Comparison of ENCODE assay signal across 23 mouse cellular contexts in genomic region chr10:18664794-18665193, GRCm38 (mm10).
DNase-seq lines count a peak whose midpoint lies in the region; ATAC-seq and TF ChIP-seq lines count a peak whose summit lies in the region.
"Had no signal": no experiment of that assay in that cellular context is flagged by ENCODE, and none has a peak within 500 bp of the region (broad histone marks: within the 10 kb centered on the region; RNA-seq: fewer than 3 reads in every experiment).

No protein-coding gene starts in this region.

- WGBS in intestine, embryonic 14.5 days: 88% methylated on average over 11 of the region's 11 CpGs
- WGBS in intestine, postnatal 0 days: 92% methylated on average over 11 of the region's 11 CpGs
- WGBS in liver, embryonic 11.5 days: 89% methylated on average over 11 of the region's 11 CpGs

- H3K9ac ChIP-seq in intestine, embryonic 14.5 days (ENCODE audit: low read length): no peak overlapping the region
- no peak overlapping the region for H3K9ac ChIP-seq in intestine, postnatal 0 days (ENCODE audit: low read depth, low read length)
- H3K9ac ChIP-seq in liver, embryonic 11.5 days (ENCODE audit: low read depth, low read length): no peak overlapping the region
- H3K9ac ChIP-seq: embryonic facial prominence, embryonic 15.5 days; heart, embryonic 13.5 days; hindbrain, embryonic 12.5 days had no signal

- no peaks in the 10 kb centered on the region for H3K27me3 ChIP-seq in intestine, embryonic 14.5 days (replicated peaks; ENCODE audit: control insufficient read depth, insufficient read depth, low read length)
- no peaks in the 10 kb centered on the region for H3K27me3 ChIP-seq in intestine, postnatal 0 days (replicated peaks; ENCODE audit: control insufficient read depth, insufficient read depth, low read length)
- no peaks in the 10 kb centered on the region for H3K27me3 ChIP-seq in liver, embryonic 11.5 days (replicated peaks; ENCODE audit: control insufficient read depth, insufficient read depth, low read length)
- H3K27me3 ChIP-seq: embryonic facial prominence, embryonic 15.5 days; heart, embryonic 13.5 days; hindbrain, embryonic 12.5 days had no signal

- TF ChIP-seq CTCF in intestine, postnatal 0 days (IDR thresholded peaks at IDR 0.05; ENCODE audit: low read depth): no peak

- no peak overlapping the region for H3K27ac ChIP-seq in intestine, embryonic 14.5 days (ENCODE audit: low read depth)
- no peak overlapping the region for H3K27ac ChIP-seq in intestine, postnatal 0 days (ENCODE audit: low read depth, low read length)
- H3K27ac ChIP-seq in liver, embryonic 11.5 days (ENCODE audit: low read depth, low read length): no peak overlapping the region
- H3K27ac ChIP-seq: embryonic facial prominence, embryonic 15.5 days; forebrain, embryonic 10.5 days; gastrocnemius, adult 2 months; heart, embryonic 13.5 days; hindbrain, embryonic 12.5 days had no signal

- H3K9me3 ChIP-seq in intestine, embryonic 14.5 days (ENCODE audit: control insufficient read depth, low read length): peaks cover 2% of the 10 kb centered on the region; the same call in 1 of the 2 replicates
- no peaks in the 10 kb centered on the region for H3K9me3 ChIP-seq in intestine, postnatal 0 days (ENCODE audit: control insufficient read depth)
- H3K9me3 ChIP-seq in liver, embryonic 11.5 days (ENCODE audit: control insufficient read depth, low read length): 0 out of 2 replicates have a peak, but pooled peaks cover 2% of the 10 kb centered on the region
- H3K9me3 ChIP-seq: embryonic facial prominence, embryonic 15.5 days; G1E had no signal

- no peak overlapping the region for H3K4me3 ChIP-seq in intestine, embryonic 14.5 days (ENCODE audit: low read depth, low read length)
- H3K4me3 ChIP-seq in intestine, postnatal 0 days (ENCODE audit: low read depth, low read length): no peak overlapping the region
- H3K4me3 ChIP-seq in liver, embryonic 11.5 days (ENCODE audit: low read depth, low read length): no peak overlapping the region
- H3K4me3 ChIP-seq: embryonic facial prominence, embryonic 15.5 days; erythroblast, embryonic 14.5 days; forebrain, embryonic 10.5 days; gastrocnemius, adult 2 months; heart, embryonic 13.5 days; hindbrain, embryonic 12.5 days had no signal

- no peak for ATAC-seq in intestine, embryonic 14.5 days (replicated peaks; ENCODE audit: low FRiP score, low TSS enrichment, low read depth)
- ATAC-seq in intestine, postnatal 0 days: no peak
- ATAC-seq in liver, embryonic 11.5 days (replicated peaks; ENCODE audit: low FRiP score): no peak
- ATAC-seq: forebrain, embryonic 14.5 days had no signal

- no peaks in the 10 kb centered on the region for H3K36me3 ChIP-seq in intestine, embryonic 14.5 days (ENCODE audit: control insufficient read depth, insufficient read depth, low read length)
- no peaks in the 10 kb centered on the region for H3K36me3 ChIP-seq in intestine, postnatal 0 days (ENCODE audit: control insufficient read depth, insufficient read depth)
- H3K36me3 ChIP-seq in liver, embryonic 11.5 days (ENCODE audit: control insufficient read depth, insufficient read depth, low read length): no peaks in the 10 kb centered on the region
- H3K36me3 ChIP-seq: embryonic facial prominence, embryonic 15.5 days; forebrain, embryonic 10.5 days; G1E had no signal

- no peaks in the 10 kb centered on the region for H3K4me1 ChIP-seq in intestine, embryonic 14.5 days (replicated peaks; ENCODE audit: control insufficient read depth, insufficient read depth, low read length)
- no peaks in the 10 kb centered on the region for H3K4me1 ChIP-seq in intestine, postnatal 0 days (replicated peaks; ENCODE audit: control insufficient read depth, insufficient read depth, low read length)
- no peaks in the 10 kb centered on the region for H3K4me1 ChIP-seq in liver, embryonic 11.5 days (replicated peaks; ENCODE audit: control insufficient read depth, insufficient read depth, low read length)
- H3K4me1 ChIP-seq: embryonic facial prominence, embryonic 15.5 days; forebrain, embryonic 10.5 days; heart, embryonic 13.5 days; hindbrain, embryonic 12.5 days had no signal

- peak; percentile 28 for DNase-seq in intestine, embryonic 14.5 days (ENCODE audit: low spot score)
- peak; percentile 68 to 78 for DNase-seq in thymus, adult 18-20 months
- DNase-seq in thymus, postnatal 10 days (ENCODE audit: low spot score in 2 of 2): peak; percentile 67 to 77
- DNase-seq in thymus, postnatal 4 days: peak; percentile 73
- no peak for DNase-seq in liver, embryonic 11.5 days (ENCODE audit: low spot score)
- no peak for DNase-seq in spleen, postnatal 4 days (ENCODE audit: low spot score in 2 of 2)
- DNase-seq: adrenal gland, adult 8-10 months; adrenal gland, postnatal 36 days; cerebellum, adult 2 months; cerebellum, postnatal 10 days; embryo, embryonic 11 days; gastrocnemius, adult 2 months; gastrocnemius, postnatal 25 days; heart, postnatal 10 days; heart, postnatal 4 days had no signal

- no peak overlapping the region for H3K4me2 ChIP-seq in intestine, embryonic 14.5 days (ENCODE audit: low read length)
- no peak overlapping the region for H3K4me2 ChIP-seq in intestine, postnatal 0 days (replicated peaks; ENCODE audit: low read depth)
- no peak overlapping the region for H3K4me2 ChIP-seq in liver, embryonic 11.5 days
- H3K4me2 ChIP-seq: embryonic facial prominence, embryonic 15.5 days; heart, embryonic 13.5 days; hindbrain, embryonic 12.5 days had no signal

Comparison
In these comparisons a context has a peak if more than half of its experiments do, and no peak if none do; other contexts are left out.
1. DNase-seq: peak in intestine, embryonic 14.5 days (single experiment), thymus, adult 18-20 months (2 of 2), thymus, postnatal 10 days (2 of 2) and thymus, postnatal 4 days (single experiment); none in liver, embryonic 11.5 days (single experiment) and spleen, postnatal 4 days (0 of 2).